Mouse (Mus musculus): Measurements from ENCODE around the gene Lsm5. TPM values are rescaled to one million over a fixed set of nuclear protein-coding genes. Genes with fewer than 3 reads are reported as not detected.

The Lsm5 gene
- 10 to 100 TPM; 13.2 to 14.9 TPM for total RNA-seq (2021)

GRCm38 (mm10) chr6:56703931-56704900 is at the start of gene Lsm5:
TSS of gene Lsm5 (minus strand) at chr6:56704710.
- intact Hi-C loops (cut with DNase I): no loop called here
- peak; percentile 89 to 92 for DNase-seq

GRCm38 (mm10) chr6:56753719-56754118 is 49.2 kb upstream of the Lsm5 start:
- intact Hi-C loops (cut with DNase I): no loop called here
- DNase-seq: no peak

GRCm38 (mm10) chr6:56745950-56746543 is 41.5 kb upstream of the Lsm5 start:
- no peak for DNase-seq
- intact Hi-C loops (cut with DNase I): no loop called here

- DNase-seq: no peak
- intact Hi-C loops (cut with DNase I): no loop called here
Observed at GRCm38 (mm10) chr6:56732545-56732944, 28.0 kb upstream of the Lsm5 start.

- no peak for DNase-seq
- intact Hi-C loops (cut with DNase I): no loop called here
Observed at GRCm38 (mm10) chr6:56720877-56721276, 16.4 kb upstream of the Lsm5 start.

GRCm38 (mm10) chr6:56719071-56719470 is 14.6 kb upstream of the Lsm5 start:
- intact Hi-C loops (cut with DNase I): loop anchor here (5.0 to 10.0 kb wide), 2 partner anchors 818 to 976 kb away; partner anchors contain the start of genes Ppm1k and Pyurf
- no peak for DNase-seq

GRCm38 (mm10) chr6:56715270-56715666 is 10.8 kb upstream of the Lsm5 start:
- intact Hi-C loops (cut with DNase I): loop anchor here (2.0 to 10.0 kb wide), 3 partner anchors 82 to 980 kb away; partner anchors contain the start of genes Kbtbd2, Ppm1k and Pyurf
- DNase-seq: no peak

GRCm38 (mm10) chr6:56714574-56715269 is 10.2 kb upstream of the Lsm5 start, which contains the start of gene Avl9:
TSS of gene Avl9 (plus strand) at chr6:56714899.
- intact Hi-C loops (cut with DNase I): loop anchor here (2.0 to 10.0 kb wide), 4 partner anchors 82 to 980 kb away; partner anchors contain the start of genes Kbtbd2, Nt5c3, Ppm1k and Pyurf
- peak; percentile 98 to 99 for DNase-seq

GRCm38 (mm10) chr6:56714186-56714573 is 9.7 kb upstream of the Lsm5 start:
- no peak for DNase-seq
- intact Hi-C loops (cut with DNase I): loop anchor here (2.0 to 10.0 kb wide), 3 partner anchors 83 to 981 kb away; partner anchors contain the start of genes Kbtbd2, Nt5c3, Pyurf and Vmn1r4

- no peak for DNase-seq
- intact Hi-C loops (cut with DNase I): no loop called here
Observed at GRCm38 (mm10) chr6:56692445-56692844, 12.1 kb downstream of the Lsm5 start.

- peak; percentile 48 to 64 for DNase-seq
- intact Hi-C loops (cut with DNase I): loop anchor here (1.0 kb wide), 1 partner anchor 210 kb away; no protein-coding TSS in a partner anchor
Observed at GRCm38 (mm10) chr6:56691205-56691604, 13.3 kb downstream of the Lsm5 start.

- DNase-seq: no peak
- intact Hi-C loops (cut with DNase I): no loop called here
Observed at GRCm38 (mm10) chr6:56688238-56688637, 16.3 kb downstream of the Lsm5 start.

GRCm38 (mm10) chr6:56664410-56664809 is 40.1 kb downstream of the Lsm5 start:
- no peak for DNase-seq
- intact Hi-C loops (cut with DNase I): no loop called here

GRCm38 (mm10) chr6:56655393-56655792 is 49.1 kb downstream of the Lsm5 start:
- DNase-seq: no peak
- intact Hi-C loops (cut with DNase I): no loop called here

GRCm38 (mm10) chr6:56652121-56652592 is 52.4 kb downstream of the Lsm5 start:
- no peak for DNase-seq
- intact Hi-C loops (cut with DNase I): no loop called here

Other genes starting within 250 kb of the Lsm5 start
- 10 to 100 TPM; 73.7 to 99.0 TPM for gene Pde1c, start 135.6 kb downstream of the Lsm5 start, total RNA-seq (2021)
- gene Avl9, start 10.2 kb upstream of the Lsm5 start, total RNA-seq (2021): 1 to 10 TPM; 6.5 to 7.5 TPM
- gene Kbtbd2, start 93.1 kb upstream of the Lsm5 start, total RNA-seq (2021): 10 to 100 TPM; 31.5 to 38.1 TPM
- gene Fkbp9, start 127.3 kb upstream of the Lsm5 start, total RNA-seq (2021): 10 to 100 TPM; 88.2 to 88.8 TPM
- 10 to 100 TPM; 74.2 to 94.4 TPM for gene Nt5c3, start 219.2 kb upstream of the Lsm5 start, total RNA-seq (2021)
- gene Vmn1r4, start 219.3 kb upstream of the Lsm5 start, total RNA-seq (2021): not detected

All from heart, postnatal 36 days (tissue).